Mouse (Mus musculus): Measurements from ENCODE around the gene Nktr. TPM values are rescaled to one million over a fixed set of nuclear protein-coding genes. Genes with fewer than 3 reads are reported as not detected.

Gene Nktr
- polyA plus RNA-seq, 1 experiment from 2014 or later = 62.6 TPM

DNA sequence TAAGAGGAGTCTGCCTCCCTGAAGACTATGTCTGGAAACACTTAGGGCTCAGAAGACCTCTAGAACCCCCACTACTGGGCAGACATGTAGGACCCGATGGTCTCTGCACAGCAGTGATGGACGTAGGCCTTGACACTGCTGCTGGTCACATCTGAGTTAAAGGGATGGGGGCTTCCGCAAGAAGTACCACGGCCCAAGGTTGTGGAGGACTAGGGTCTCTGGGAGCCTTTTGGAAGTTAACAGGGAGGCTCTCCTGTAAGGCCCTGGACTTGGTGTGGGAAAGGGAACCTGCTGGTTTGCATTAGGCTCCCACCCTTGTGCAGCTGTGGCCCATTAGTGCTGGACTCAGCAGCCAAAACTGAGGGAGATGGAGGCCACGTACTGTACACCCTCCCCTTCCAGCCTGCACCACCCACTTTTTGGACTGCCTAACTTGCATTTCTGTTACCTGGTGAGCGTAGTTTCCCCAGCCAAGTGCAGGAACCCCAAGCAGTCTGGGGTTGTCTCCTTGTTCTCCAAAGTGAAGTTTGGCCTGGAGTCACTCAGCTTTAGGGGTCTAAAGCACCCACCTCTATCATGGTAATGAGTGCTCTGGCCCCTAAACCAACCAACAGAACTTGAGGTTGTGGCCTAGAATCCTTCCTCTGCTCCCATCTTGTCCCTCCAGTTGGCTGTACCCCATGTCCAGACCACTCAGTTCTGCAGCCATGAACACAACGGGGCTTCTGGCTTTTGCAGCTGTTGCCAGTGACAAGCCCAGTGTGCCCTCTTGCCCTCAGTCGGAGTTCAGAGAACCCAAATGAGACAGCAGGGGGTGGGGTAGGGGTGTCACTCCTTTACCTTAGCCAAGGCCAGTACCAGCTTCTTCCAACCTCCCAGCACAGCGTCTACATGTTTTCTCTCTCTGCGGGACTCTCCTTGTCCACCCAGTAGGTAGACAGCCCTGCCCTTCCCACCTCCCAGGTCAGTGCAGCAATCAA, 39.2 kb downstream of the Nktr start:
- H3K9ac ChIP-seq = peak overlapping the region; percentile 84; the same call in 1 of the 2 replicates
- H3K36me3 ChIP-seq = peaks cover 27% of the 10 kb centered on the region
- peak overlapping the region; percentile 90 for H3K4me3 ChIP-seq (replicated peaks)
- no peaks in the 10 kb centered on the region for H3K9me3 ChIP-seq
- H3K27ac ChIP-seq = 0 out of 2 replicates have a peak overlapping the region, but pooled peaks have one; percentile 93
- H3K4me1 ChIP-seq (replicated peaks) = peaks cover 32% of the 10 kb centered on the region
- 52% methylated on average over 10 of the region's 10 CpGs for WGBS
- no peak for ATAC-seq
- peak overlapping the region; percentile 96 for H3K4me2 ChIP-seq (replicated peaks)
- no peaks in the 10 kb centered on the region for H3K27me3 ChIP-seq (replicated peaks)

DNA sequence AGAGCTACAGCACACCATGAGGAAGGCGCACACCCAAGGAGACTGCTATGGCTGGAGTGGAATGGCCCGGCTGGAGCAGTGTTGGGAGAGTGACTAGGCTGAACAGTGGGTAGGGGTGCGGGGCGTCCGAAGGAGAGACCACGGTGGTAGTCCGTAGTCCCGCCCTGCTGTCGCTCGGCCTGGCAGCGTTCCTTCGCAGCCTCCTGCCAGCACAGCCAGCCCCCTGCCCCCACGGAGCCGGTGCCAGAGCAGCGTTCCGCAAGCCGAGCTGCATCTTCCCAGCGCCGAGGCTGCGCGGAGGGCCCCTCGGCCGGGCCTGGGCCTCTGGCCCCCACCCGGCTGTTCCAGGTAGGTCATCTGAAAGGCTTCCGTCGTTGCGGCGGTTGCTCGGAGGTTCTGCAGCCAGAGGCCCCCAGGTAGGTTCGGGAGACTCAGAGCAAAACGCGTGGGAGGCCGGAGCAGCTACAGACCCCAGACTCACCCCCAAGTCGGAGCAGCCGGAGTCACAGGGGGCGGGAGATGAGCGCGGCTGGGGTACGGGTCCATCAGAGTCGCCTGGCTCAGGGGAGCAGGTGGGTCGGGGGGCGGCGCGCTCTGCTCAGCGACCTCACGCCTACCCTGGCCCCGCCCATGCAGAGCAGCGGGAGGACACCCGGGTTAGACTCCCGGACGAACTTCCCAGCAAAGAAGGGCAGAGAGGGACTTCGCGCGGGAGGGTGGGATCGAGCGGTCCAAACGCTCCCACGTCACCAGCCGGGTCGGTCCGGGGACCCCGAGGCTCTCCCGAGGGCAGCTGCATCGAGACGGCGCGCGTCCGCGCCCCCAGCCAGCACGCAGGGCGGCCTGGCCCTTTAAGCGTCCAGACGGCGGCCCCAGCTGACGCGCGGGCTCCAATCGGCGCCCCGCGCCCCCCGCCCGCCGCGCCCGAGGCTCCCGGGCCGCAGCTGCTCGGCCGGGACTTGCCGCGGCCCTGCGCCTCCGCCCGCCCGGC, 40.4 kb downstream of the Nktr start, which contains the start of gene Zfp651:
TSS of gene Zfp651 (plus strand) at position 240 of the 991 bp plus-strand sequence.
- H3K36me3 ChIP-seq = peaks cover 23% of the 10 kb centered on the region

DNA sequence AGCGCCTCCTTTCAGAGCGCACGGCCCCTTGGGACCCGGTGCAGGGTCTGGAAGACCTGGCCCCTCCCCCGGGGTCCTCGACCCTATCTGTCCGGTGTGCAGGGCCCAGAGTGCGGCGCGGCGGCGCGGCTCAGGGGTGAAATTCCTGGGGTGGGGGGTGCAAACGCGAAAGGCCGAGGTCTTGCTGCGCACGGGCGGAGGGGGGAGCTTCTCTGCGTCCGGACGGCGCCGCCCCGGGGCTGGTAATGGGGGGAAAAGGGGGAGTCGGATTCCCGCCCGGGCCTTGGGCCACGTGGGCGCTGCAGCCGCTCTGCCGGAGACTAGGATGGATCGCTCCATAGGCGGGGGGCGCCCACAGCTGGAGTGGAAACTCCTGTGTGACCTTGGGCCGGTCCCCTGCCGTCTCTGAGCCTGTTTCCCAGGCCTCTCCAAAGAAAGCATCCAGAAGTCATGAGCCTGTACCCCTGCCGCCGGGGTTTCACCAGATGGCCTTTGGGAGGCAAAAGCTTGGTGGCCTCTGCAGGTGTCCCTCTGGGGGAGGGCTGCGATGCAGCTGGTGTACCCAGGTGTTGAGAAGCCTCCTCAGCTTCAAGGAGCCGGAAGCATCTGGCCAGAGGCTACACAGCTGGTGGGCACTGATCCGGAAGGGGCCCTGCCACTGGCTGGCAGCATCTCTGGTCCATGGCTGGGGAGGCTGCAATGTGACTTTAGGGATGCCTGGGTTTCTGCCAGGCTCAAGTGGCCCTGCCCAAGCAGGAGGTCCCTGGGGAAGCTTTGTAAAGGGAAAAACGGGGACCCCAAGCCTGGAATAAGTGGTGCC, 41.5 kb downstream of the Nktr start:
- peak overlapping the region; percentile 90 for H3K4me3 ChIP-seq (replicated peaks)
- 2% methylated on average over 43 of the region's 43 CpGs for WGBS
- H3K4me2 ChIP-seq (replicated peaks) = peak overlapping the region; percentile 96
- H3K9me3 ChIP-seq = no peaks in the 10 kb centered on the region
- H3K36me3 ChIP-seq = peaks cover 18% of the 10 kb centered on the region
- H3K9ac ChIP-seq = peak overlapping the region; percentile 84
- ATAC-seq = peak; percentile 77
- peak overlapping the region; percentile 93 for H3K27ac ChIP-seq
- H3K27me3 ChIP-seq (replicated peaks) = no peaks in the 10 kb centered on the region
- peaks cover 32% of the 10 kb centered on the region for H3K4me1 ChIP-seq (replicated peaks)

More for the DNA sequence above, 40.4 kb downstream of the Nktr start, which contains the start of gene Zfp651:
- H3K4me3 ChIP-seq (replicated peaks) = peak within 1 kb of the TSS; percentile 90
- peak within 1 kb of the TSS; percentile 84 for H3K9ac ChIP-seq
- H3K4me2 ChIP-seq (replicated peaks) = peak within 1 kb of the TSS; percentile 96
- H3K27me3 ChIP-seq (replicated peaks) = no peaks in the 10 kb centered on the region
- peaks cover 32% of the 10 kb centered on the region for H3K4me1 ChIP-seq (replicated peaks)
- H3K27ac ChIP-seq = peak within 1 kb of the TSS; percentile 93
- WGBS = under 1% methylated on average over 97 of the region's 97 CpGs
- H3K9me3 ChIP-seq = no peaks in the 10 kb centered on the region
- peak; percentile 88 for ATAC-seq

DNA sequence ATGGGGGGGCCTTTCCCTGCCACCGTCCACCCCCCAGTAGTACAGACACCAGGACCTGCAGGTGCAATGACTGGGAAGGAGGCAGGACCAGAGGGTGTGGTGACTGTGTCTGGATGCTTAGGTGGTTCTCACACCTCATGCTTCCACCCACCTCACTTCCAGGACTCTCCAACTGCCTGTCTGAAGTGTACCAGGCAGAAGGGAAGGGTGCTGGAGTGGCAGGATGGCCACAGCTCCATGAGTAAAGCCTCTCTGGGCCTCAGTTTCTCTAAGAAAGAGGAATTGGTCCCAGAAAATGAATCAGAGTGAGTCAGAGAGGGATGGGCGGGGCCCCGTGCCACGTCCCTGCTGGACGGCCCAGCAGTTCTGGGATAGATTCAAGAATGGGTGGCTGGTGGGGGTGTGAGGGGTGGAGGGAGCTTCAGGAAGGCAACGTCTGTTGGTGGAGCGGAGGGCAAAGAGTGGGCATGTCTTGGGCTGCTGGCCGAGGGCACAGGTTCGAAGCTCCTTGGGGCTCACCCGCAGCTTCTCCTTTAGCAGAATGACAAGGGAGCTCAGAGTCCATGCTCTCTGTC, 42.2 kb downstream of the Nktr start:
- peak overlapping the region; percentile 90 for H3K4me3 ChIP-seq (replicated peaks)
- WGBS = 68% methylated on average over 10 of the region's 10 CpGs
- peaks cover 32% of the 10 kb centered on the region for H3K4me1 ChIP-seq (replicated peaks)
- peak overlapping the region; percentile 84; the same call in 1 of the 2 replicates for H3K9ac ChIP-seq
- H3K36me3 ChIP-seq = peaks cover 14% of the 10 kb centered on the region
- no peaks in the 10 kb centered on the region for H3K27me3 ChIP-seq (replicated peaks)
- peak overlapping the region; percentile 96 for H3K4me2 ChIP-seq (replicated peaks)
- no peak for ATAC-seq
- H3K9me3 ChIP-seq = no peaks in the 10 kb centered on the region
- H3K27ac ChIP-seq = 0 out of 2 replicates have a peak overlapping the region, but pooled peaks have one; percentile 93

DNA sequence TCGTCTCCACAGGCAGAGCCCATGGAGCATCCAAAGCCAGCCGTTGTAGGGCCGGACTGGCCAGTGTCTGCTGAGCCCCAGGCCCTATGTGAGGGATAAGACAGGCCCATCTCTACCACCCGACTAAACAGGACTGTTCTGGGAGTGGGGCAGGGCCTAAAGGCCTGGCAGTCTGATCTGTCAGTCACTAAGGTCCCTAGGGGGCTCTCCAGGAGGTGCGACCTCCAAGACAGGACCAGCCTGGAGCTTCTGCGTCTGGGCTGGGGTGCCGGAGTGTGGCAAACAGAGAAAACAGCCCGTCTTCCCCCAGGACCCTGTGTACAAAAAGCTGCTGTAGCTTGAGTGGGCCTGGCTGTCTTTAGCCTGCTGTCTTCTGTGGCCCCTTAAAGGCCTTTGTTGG, 42.8 kb downstream of the Nktr start:
- peaks cover 32% of the 10 kb centered on the region for H3K4me1 ChIP-seq (replicated peaks)
- H3K9ac ChIP-seq = no peak overlapping the region
- no peaks in the 10 kb centered on the region for H3K9me3 ChIP-seq
- H3K4me3 ChIP-seq (replicated peaks) = no peak overlapping the region
- 70% methylated on average over 8 of the region's 8 CpGs for WGBS
- no peak for ATAC-seq
- H3K36me3 ChIP-seq = peaks cover 16% of the 10 kb centered on the region
- H3K27me3 ChIP-seq (replicated peaks) = no peaks in the 10 kb centered on the region
- no peak overlapping the region for H3K27ac ChIP-seq
- peak overlapping the region; percentile 96; the same call in 1 of the 2 replicates for H3K4me2 ChIP-seq (replicated peaks)

DNA sequence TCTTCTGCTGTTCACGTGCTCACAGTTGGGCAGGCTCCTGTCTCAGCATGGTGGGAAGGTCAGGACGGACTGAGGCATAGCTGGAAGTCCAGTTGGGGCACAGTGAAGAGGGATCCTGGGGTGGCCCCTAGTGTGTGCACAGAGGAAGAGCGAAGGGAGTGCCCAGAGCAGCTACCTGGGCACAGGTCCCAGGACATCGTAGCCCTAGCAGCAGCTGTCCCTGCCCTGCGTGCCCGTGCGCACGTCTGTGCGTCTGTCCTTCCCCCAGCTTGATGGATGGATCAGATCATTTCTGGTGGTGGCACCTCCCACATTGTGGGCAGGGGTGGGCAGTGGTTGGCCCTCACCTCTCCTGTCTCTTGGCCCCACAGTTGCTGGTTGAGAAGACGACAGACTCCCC, 43.3 kb downstream of the Nktr start:
- Histone ChIP-seq H3K9me3 (no peaks in the 10 kb centered on the region), H3K4me2 (replicated peaks) (no peak overlapping the region), H3K4me1 (replicated peaks) (peaks cover 32% of the 10 kb centered on the region), H3K27me3 (replicated peaks) (no peaks in the 10 kb centered on the region), H3K4me3 (replicated peaks) (no peak overlapping the region), H3K36me3 (peaks cover 16% of the 10 kb centered on the region), H3K9ac (no peak overlapping the region), H3K27ac (no peak overlapping the region)
- ATAC-seq = no peak
- WGBS = 90% methylated on average over 10 of the region's 10 CpGs

DNA sequence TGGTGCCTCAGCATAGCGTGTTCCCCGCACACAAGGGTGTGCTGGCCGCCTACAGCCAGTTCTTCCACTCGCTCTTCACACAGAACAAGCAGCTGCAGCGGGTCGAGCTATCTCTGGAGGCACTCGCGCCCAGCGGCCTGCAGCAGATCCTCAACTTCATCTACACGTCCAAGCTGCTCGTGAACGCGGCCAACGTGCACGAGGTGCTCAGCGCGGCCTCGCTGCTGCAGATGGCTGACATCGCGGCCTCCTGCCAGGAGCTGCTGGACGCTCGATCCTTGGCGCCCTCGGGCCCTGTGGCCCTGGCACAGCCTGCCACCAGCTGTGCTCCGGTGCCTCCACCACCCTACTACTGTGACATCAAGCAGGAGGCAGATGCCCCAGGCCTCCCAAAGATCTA, 43.8 kb downstream of the Nktr start:
- Histone ChIP-seq H3K4me3 (replicated peaks) (no peak overlapping the region), H3K36me3 (peaks cover 19% of the 10 kb centered on the region), H3K9ac (no peak overlapping the region), H3K27ac (no peak overlapping the region), H3K4me1 (replicated peaks) (peaks cover 31% of the 10 kb centered on the region), H3K27me3 (replicated peaks) (no peaks in the 10 kb centered on the region), H3K4me2 (replicated peaks) (no peak overlapping the region), H3K9me3 (no peaks in the 10 kb centered on the region)
- WGBS = 88% methylated on average over 25 of the region's 25 CpGs
- ATAC-seq = no peak

DNA sequence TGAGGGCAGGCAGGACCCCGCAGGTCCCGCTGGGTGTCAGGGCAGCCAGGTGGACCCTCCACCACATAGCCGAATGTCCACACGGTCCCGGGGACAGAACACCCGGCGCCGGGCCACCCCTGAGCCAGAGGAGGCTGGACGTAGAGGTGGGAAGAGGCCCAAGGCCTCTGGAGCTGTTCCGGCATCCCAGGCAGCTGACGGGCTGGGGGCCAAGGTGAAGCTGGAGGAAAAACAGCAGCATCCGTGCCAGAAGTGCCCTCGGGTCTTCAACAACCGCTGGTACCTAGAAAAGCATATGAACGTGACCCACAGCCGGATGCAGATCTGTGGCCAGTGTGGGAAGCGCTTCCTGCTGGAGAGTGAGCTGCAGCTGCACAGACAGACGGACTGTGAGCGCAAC, 44.7 kb downstream of the Nktr start:
- WGBS = 92% methylated on average over 19 of the region's 19 CpGs
- H3K9ac ChIP-seq = no peak overlapping the region
- H3K4me1 ChIP-seq (replicated peaks) = peaks cover 22% of the 10 kb centered on the region
- H3K27me3 ChIP-seq (replicated peaks) = no peaks in the 10 kb centered on the region
- no peaks in the 10 kb centered on the region for H3K9me3 ChIP-seq
- H3K4me2 ChIP-seq (replicated peaks) = no peak overlapping the region
- ATAC-seq = no peak
- H3K27ac ChIP-seq = no peak overlapping the region
- H3K4me3 ChIP-seq (replicated peaks) = no peak overlapping the region
- peaks cover 22% of the 10 kb centered on the region for H3K36me3 ChIP-seq

DNA sequence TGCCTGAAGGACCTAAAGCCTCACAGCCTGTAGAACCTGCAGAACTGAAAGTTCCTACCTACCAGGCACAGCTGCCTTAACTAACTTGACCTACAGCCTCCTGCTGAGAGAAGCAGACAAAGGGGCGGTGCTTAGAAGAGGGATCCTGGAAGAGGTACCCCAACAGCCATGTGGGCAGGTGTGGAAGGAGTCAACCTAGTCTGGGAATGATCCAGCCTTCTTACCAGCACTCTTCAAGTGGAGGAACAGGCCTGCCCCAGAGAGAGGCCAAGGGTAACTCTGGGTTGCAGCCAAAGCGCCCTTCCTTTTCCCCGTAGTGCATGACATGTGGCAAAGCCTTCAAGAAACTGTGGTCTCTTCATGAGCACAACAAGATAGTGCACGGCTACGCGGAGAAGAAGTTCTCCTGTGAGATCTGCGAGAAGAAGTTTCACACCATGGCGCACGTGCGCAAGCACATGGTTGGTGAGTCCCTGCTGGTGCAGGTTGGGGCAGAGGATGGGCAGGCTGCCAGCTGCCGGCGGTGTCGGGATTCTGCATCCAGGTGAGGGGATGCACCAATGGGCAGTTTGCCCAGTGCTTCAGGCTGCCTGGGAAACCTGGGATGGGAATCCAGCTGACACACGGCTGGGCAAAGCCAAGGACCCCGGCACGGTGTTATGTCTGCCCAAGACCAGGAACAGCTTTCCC, 46.3 kb downstream of the Nktr start:
- Histone ChIP-seq H3K36me3 (peaks cover 22% of the 10 kb centered on the region), H3K27ac (no peak overlapping the region), H3K9me3 (no peaks in the 10 kb centered on the region), H3K4me3 (replicated peaks) (no peak overlapping the region), H3K4me2 (replicated peaks) (no peak overlapping the region), H3K27me3 (replicated peaks) (no peaks in the 10 kb centered on the region), H3K4me1 (replicated peaks) (peaks cover 18% of the 10 kb centered on the region), H3K9ac (no peak overlapping the region)
- 86% methylated on average over 16 of the region's 16 CpGs for whole genome bisulfite sequencing
- no peak for ATAC-seq

DNA sequence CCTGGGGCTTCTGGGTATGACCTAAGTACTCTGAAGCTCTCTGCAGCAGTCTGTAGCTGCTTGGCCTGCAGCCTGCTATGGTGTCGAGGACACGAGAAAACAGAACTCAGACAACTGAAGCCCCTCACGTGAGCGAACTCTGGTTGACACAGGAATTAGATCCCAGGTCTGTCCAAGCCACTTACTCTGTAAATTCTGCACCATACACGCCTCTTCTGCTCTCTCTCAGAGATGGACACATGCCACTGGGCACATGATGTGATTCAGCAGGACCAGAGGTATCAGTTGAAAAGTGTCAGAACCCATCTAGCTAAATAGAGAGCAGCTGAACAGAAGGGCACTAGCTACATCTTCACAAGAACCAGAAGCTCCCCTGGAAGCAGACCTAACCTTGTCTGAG, 53.4 kb downstream of the Nktr start:
- Histone ChIP-seq H3K4me3 (replicated peaks) (no peak overlapping the region), H3K9ac (no peak overlapping the region), H3K36me3 (peaks cover 6% of the 10 kb centered on the region; the same call in 1 of the 2 replicates), H3K27me3 (replicated peaks) (peaks cover 19% of the 10 kb centered on the region), H3K27ac (no peak overlapping the region), H3K4me1 (replicated peaks) (peaks cover 1% of the 10 kb centered on the region; the same call in 1 of the 2 replicates), H3K9me3 (no peaks in the 10 kb centered on the region), H3K4me2 (replicated peaks) (no peak overlapping the region)
- 60% methylated on average over 5 of the region's 5 CpGs for WGBS
- ATAC-seq = no peak

Measured in intestine, embryonic 15.5 days (tissue).